In genomic region chr13:98184632-98185031, GRCm38 (mm10) we compare ENCODE assay signal across 1 mouse cellular context.
TF ChIP-seq lines count a peak whose summit lies in the region.

No protein-coding gene starts in this region.

TF ChIP-seq in CH12.LX, 34 proteins besides CTCF, POLR2A, EP300 and RAD21 (continued from another document):
- no peak for TF ChIP-seq MAFK (IDR thresholded peaks at IDR 0.05; ENCODE audit: insufficient replicate concordance, low read length)
- TF ChIP-seq UBTF (IDR thresholded peaks at IDR 0.05; ENCODE audit: low read depth, low read length): no peak
- TF ChIP-seq CHD2 (IDR thresholded peaks at IDR 0.05; ENCODE audit: low read length): no peak
- no peak for TF ChIP-seq E2F4 (IDR thresholded peaks at IDR 0.05; ENCODE audit: insufficient replicate concordance, low read depth, low read length)
- no peak for TF ChIP-seq ZNF384 (IDR thresholded peaks at IDR 0.05; ENCODE audit: low read depth, low read length)
- no peak for TF ChIP-seq JUN (IDR thresholded peaks at IDR 0.05; ENCODE audit: insufficient read depth, low read depth, low read length)
- no peak for TF ChIP-seq ETS1 (conservative IDR thresholded peaks at IDR 0.05; ENCODE audit: low read depth, low read length)
